ENCODE assay signal across 8 mouse cellular contexts in genomic region chr16:94250136-94250535, GRCm38 (mm10).
DNase-seq lines count a peak whose midpoint lies in the region; ATAC-seq and TF ChIP-seq lines count a peak whose summit lies in the region.

No protein-coding gene starts in this region.

- no peak overlapping the region for H3K9ac ChIP-seq in kidney, postnatal 0 days (ENCODE audit: low read depth, low read length)
- no peak overlapping the region for H3K9ac ChIP-seq in intestine, embryonic 14.5 days (ENCODE audit: low read length)

- DNase-seq in kidney, postnatal 0 days (ENCODE audit: low spot score), result peak; percentile 41
- DNase-seq in kidney, adult 8-10 months, result no peak
- DNase-seq in embryo, embryonic 11 days, result peak; percentile 41
- DNase-seq in intestine, embryonic 14.5 days (ENCODE audit: low spot score), result peak; percentile 65
- DNase-seq in lung, postnatal 14 days, result peak; percentile 17
- DNase-seq in cerebellum, adult 11-12 months, result no peak
- no peak for DNase-seq in heart, adult 18-20 months
- no peak for DNase-seq in cerebellum, adult 9-11 months

- H3K4me2 ChIP-seq in kidney, postnatal 0 days (ENCODE audit: low read length), result peak overlapping the region; percentile 34
- peak overlapping the region; percentile 28 for H3K4me2 ChIP-seq in intestine, embryonic 14.5 days (ENCODE audit: low read length)

- WGBS in kidney, postnatal 0 days, result 31% methylated on average over 12 of the region's 12 CpGs
- 31% methylated on average over 12 of the region's 12 CpGs for WGBS in intestine, embryonic 14.5 days

- H3K9me3 ChIP-seq in kidney, postnatal 0 days (replicated peaks; ENCODE audit: low read length), result no peaks in the 10 kb centered on the region
- H3K9me3 ChIP-seq in intestine, embryonic 14.5 days (ENCODE audit: control insufficient read depth, low read length), result no peaks in the 10 kb centered on the region

- H3K27ac ChIP-seq in kidney, postnatal 0 days, result no peak overlapping the region
- no peak overlapping the region for H3K27ac ChIP-seq in intestine, embryonic 14.5 days (ENCODE audit: low read depth)

- TF ChIP-seq CTCF in kidney, postnatal 0 days (IDR thresholded peaks at IDR 0.05; ENCODE audit: low read depth), result no peak

- no peak for ATAC-seq in kidney, postnatal 0 days (replicated peaks; ENCODE audit: low FRiP score, low read depth)
- ATAC-seq in intestine, embryonic 14.5 days (replicated peaks; ENCODE audit: low FRiP score, low TSS enrichment, low read depth), result no peak

- H3K4me1 ChIP-seq in kidney, postnatal 0 days (replicated peaks; ENCODE audit: insufficient read depth, low read length), result peaks cover 11% of the 10 kb centered on the region
- H3K4me1 ChIP-seq in intestine, embryonic 14.5 days (replicated peaks; ENCODE audit: control insufficient read depth, insufficient read depth, low read length), result no peaks in the 10 kb centered on the region

- no peaks in the 10 kb centered on the region for H3K36me3 ChIP-seq in kidney, postnatal 0 days (ENCODE audit: insufficient read depth, low read length)
- no peaks in the 10 kb centered on the region for H3K36me3 ChIP-seq in intestine, embryonic 14.5 days (ENCODE audit: control insufficient read depth, insufficient read depth, low read length)

- no peak overlapping the region for H3K4me3 ChIP-seq in kidney, postnatal 0 days (replicated peaks; ENCODE audit: low read depth, low read length)
- no peak overlapping the region for H3K4me3 ChIP-seq in intestine, embryonic 14.5 days (ENCODE audit: low read depth, low read length)

- H3K27me3 ChIP-seq in kidney, postnatal 0 days (ENCODE audit: insufficient read depth, low read length), result no peaks in the 10 kb centered on the region
- no peaks in the 10 kb centered on the region for H3K27me3 ChIP-seq in intestine, embryonic 14.5 days (replicated peaks; ENCODE audit: control insufficient read depth, insufficient read depth, low read length)

Comparison
In these comparisons a context has a peak if more than half of its experiments do, and no peak if none do; other contexts are left out.
1. DNase-seq: peak in kidney, postnatal 0 days (single experiment), embryo, embryonic 11 days (single experiment), intestine, embryonic 14.5 days (single experiment) and lung, postnatal 14 days (single experiment); none in kidney, adult 8-10 months (0 of 2), cerebellum, adult 11-12 months (single experiment), heart, adult 18-20 months (0 of 2) and cerebellum, adult 9-11 months (single experiment).